Mouse (Mus musculus) heart, postnatal 14 days (tissue): ENCODE data around the gene Ugt1a1. TPM values are rescaled to one million over a fixed set of nuclear protein-coding genes. Genes with fewer than 3 reads are reported as not detected.
A peak's percentile ranks its signal among the peaks of the same experiment; 100 is the strongest.
"Not testable (repeated sequence)": the region's sequence is repeated elsewhere in the genome, so short reads cannot be mapped to it uniquely, and the experiment has no call there.

Experiments
- DNase-seq, 2 experiments: peaks; one replicate each; pipeline ENCODE4 v3.0.0; 2021 to 2022
- intact Hi-C: fragments of 180-260 bp; cut with DNase I; formaldehyde crosslinking; loops from one replicate; pipeline ENCODE4 v1.15.1; 2025
- total RNA-seq, 2 experiments: library from RNA; stranded (reverse); gene quantifications; 2 replicates each; pipeline ENCODE4 v1.2.3; 2021

Gene Ugt1a1
- total RNA-seq, 2 experiments from 2014 or later = not detected

GRCm38 (mm10) chr1:88217576-88217975 is 5.8 kb downstream of the Ugt1a1 start:
- intact Hi-C loops = no loop called here
- DNase-seq = no peak

GRCm38 (mm10) chr1:88218051-88218450 is 6.3 kb downstream of the Ugt1a1 start:
- DNase-seq = peak; percentile 7 to 11
- intact Hi-C loops = no loop called here

GRCm38 (mm10) chr1:88218591-88218990 is 6.8 kb downstream of the Ugt1a1 start:
- intact Hi-C loops = no loop called here
- no peak for DNase-seq

GRCm38 (mm10) chr1:88219054-88219453 is 7.3 kb downstream of the Ugt1a1 start:
- peak in 1 of 2 experiments; percentile 4 for DNase-seq
- intact Hi-C loops = no loop called here

- DNase-seq = peak in 1 of 2 experiments; percentile 5
- intact Hi-C loops = no loop called here
These were observed 8.6 kb downstream of the Ugt1a1 start for GRCm38 (mm10) chr1:88220336-88220735.

- no peak for DNase-seq
- intact Hi-C loops = no loop called here
These were observed 10.5 kb downstream of the Ugt1a1 start for GRCm38 (mm10) chr1:88222216-88222615.

- DNase-seq = peak in 1 of 2 experiments; percentile 6
- intact Hi-C loops = not testable (repeated sequence)
These were observed 11.3 kb downstream of the Ugt1a1 start for GRCm38 (mm10) chr1:88223011-88223515.

GRCm38 (mm10) chr1:88223591-88223990 is 11.8 kb downstream of the Ugt1a1 start:
- intact Hi-C loops = no loop called here
- DNase-seq = peak; percentile 4 to 6

GRCm38 (mm10) chr1:88224029-88224776 is 12.4 kb downstream of the Ugt1a1 start:
- DNase-seq = peak; percentile 5 to 19
- intact Hi-C loops = no loop called here

- intact Hi-C loops, DNase-seq: not testable (repeated sequence)
These were observed 13.5 kb downstream of the Ugt1a1 start for GRCm38 (mm10) chr1:88225301-88225700.

GRCm38 (mm10) chr1:88225741-88226140 is 14.0 kb downstream of the Ugt1a1 start:
- DNase-seq = no peak
- intact Hi-C loops = no loop called here

GRCm38 (mm10) chr1:88226670-88227379 is 15.1 kb downstream of the Ugt1a1 start, which contains the start of gene Mroh2a:
Mroh2a (plus strand) TSS chr1:88226986.
- intact Hi-C loops = no loop called here
- DNase-seq = peak; percentile 9 to 36

GRCm38 (mm10) chr1:88227482-88227881 is 15.7 kb downstream of the Ugt1a1 start:
- peak; percentile 1 to 8 for DNase-seq
- intact Hi-C loops = no loop called here

GRCm38 (mm10) chr1:88228121-88228520 is 16.4 kb downstream of the Ugt1a1 start:
- intact Hi-C loops = no loop called here
- peak; percentile 6 to 18 for DNase-seq

- intact Hi-C loops = no loop called here
- peak in 1 of 2 experiments; percentile 3 for DNase-seq
These were observed 17.8 kb downstream of the Ugt1a1 start for GRCm38 (mm10) chr1:88229566-88229965.

GRCm38 (mm10) chr1:88229986-88230385 is 18.2 kb downstream of the Ugt1a1 start:
- no peak for DNase-seq
- intact Hi-C loops = no loop called here

GRCm38 (mm10) chr1:88230421-88230820 is 18.7 kb downstream of the Ugt1a1 start:
- DNase-seq = no peak
- intact Hi-C loops = no loop called here

- DNase-seq = no peak
- intact Hi-C loops = no loop called here
These were observed 19.4 kb downstream of the Ugt1a1 start for GRCm38 (mm10) chr1:88230981-88231802.

GRCm38 (mm10) chr1:88231803-88232499 is 20.2 kb downstream of the Ugt1a1 start:
- intact Hi-C loops = no loop called here
- no peak for DNase-seq
